ENCODE assay signal across 30 mouse cellular contexts in genomic region chr7:66209920-66210319, GRCm38 (mm10).
DNase-seq lines count a peak whose midpoint lies in the region; ATAC-seq and TF ChIP-seq lines count a peak whose summit lies in the region.
"Had no signal": no experiment of that assay in that cellular context is flagged by ENCODE, and none has a peak within 500 bp of the region (broad histone marks: within the 10 kb centered on the region; RNA-seq: fewer than 3 reads in every experiment).

No protein-coding gene starts in this region.

- H3K4me1 ChIP-seq in megakaryocyte, embryonic 14.5 days, result peaks cover 57% of the 10 kb centered on the region
- peaks cover 2 to 30% of the 10 kb centered on the region in 2 experiments for H3K4me1 ChIP-seq in CH12.LX (ENCODE audit: control insufficient read depth in 1 of 2, insufficient read depth in 2 of 2)
- H3K4me1 ChIP-seq in kidney, adult 2 months (ENCODE audit: control insufficient read depth, insufficient read depth, low read length), result no peaks in the 10 kb centered on the region
- H3K4me1 ChIP-seq: embryonic facial prominence, embryonic 10.5 days; embryonic facial prominence, embryonic 13.5 days; forebrain, embryonic 12.5 days; forebrain, embryonic 15.5 days; heart, embryonic 12.5 days; heart, embryonic 15.5 days; hindbrain, embryonic 12.5 days; hindbrain, embryonic 15.5 days; intestine, embryonic 15.5 days had no signal

- no peak for ATAC-seq in megakaryocyte, adult 5-6 weeks (ENCODE audit: poor library complexity, severe bottlenecking)
- peak; percentile 25 to 46; a peak in 3 of 4 replicates for ATAC-seq in hematopoietic stem cell, adult 5-6 weeks (replicated peaks in 1 of 2; ENCODE audit: insufficient read depth in 1 of 2, low FRiP score in 2 of 2, low TSS enrichment in 1 of 2, low read depth in 1 of 2, poor library complexity in 2 of 2, severe bottlenecking in 2 of 2)
- ATAC-seq: forebrain, embryonic 15.5 days; intestine, embryonic 15.5 days had no signal

- peak; percentile 48 for TF ChIP-seq EP300 in CH12.LX (IDR thresholded peaks at IDR 0.05; ENCODE audit: low read length)

- H3K27ac ChIP-seq in CH12.LX (ENCODE audit: insufficient read depth, low read depth), result no peak overlapping the region
- no peak overlapping the region for H3K27ac ChIP-seq in kidney, adult 2 months (ENCODE audit: insufficient read depth, low read depth, low read length)
- H3K27ac ChIP-seq: embryonic facial prominence, embryonic 10.5 days; embryonic facial prominence, embryonic 13.5 days; forebrain, embryonic 12.5 days; forebrain, embryonic 15.5 days; heart, embryonic 15.5 days; hindbrain, embryonic 12.5 days; hindbrain, embryonic 15.5 days; intestine, embryonic 15.5 days had no signal

- peaks cover 35% of the 10 kb centered on the region for H3K36me3 ChIP-seq in megakaryocyte, embryonic 14.5 days (replicated peaks; ENCODE audit: low read length)
- H3K36me3 ChIP-seq in CH12.LX (replicated peaks in 1 of 2; ENCODE audit: control insufficient read depth in 1 of 2, insufficient read depth in 1 of 2, low read length in 1 of 2), result no peaks in the 10 kb centered on the region
- H3K36me3 ChIP-seq in kidney, adult 2 months (ENCODE audit: control insufficient read depth, insufficient read depth, low read length), result no peaks in the 10 kb centered on the region
- H3K36me3 ChIP-seq: embryonic facial prominence, embryonic 10.5 days; embryonic facial prominence, embryonic 13.5 days; forebrain, embryonic 12.5 days; forebrain, embryonic 15.5 days; G1E; heart, embryonic 12.5 days; heart, embryonic 15.5 days; hindbrain, embryonic 12.5 days; hindbrain, embryonic 15.5 days; intestine, embryonic 15.5 days had no signal

- in situ Hi-C loops in CH12.LX (cut with MboI; ENCODE audit: low pct_ligation_motif_present, low pct_unique_long_range_greater_than_20kb, low sequenced_read_pairs), result no loop called here

- H3K4me3 ChIP-seq in megakaryocyte, embryonic 14.5 days (replicated peaks), result peak overlapping the region; percentile 40
- H3K4me3 ChIP-seq in CH12.LX (replicated peaks in 1 of 3; ENCODE audit: low read depth in 2 of 3, low read length in 2 of 3, poor library complexity in 1 of 3), result no peak overlapping the region
- H3K4me3 ChIP-seq in kidney, adult 2 months (ENCODE audit: insufficient read depth, low read depth, low read length), result no peak overlapping the region
- H3K4me3 ChIP-seq: embryonic facial prominence, embryonic 10.5 days; embryonic facial prominence, embryonic 13.5 days; erythroblast, embryonic 14.5 days; forebrain, embryonic 12.5 days; forebrain, embryonic 15.5 days; heart, embryonic 12.5 days; heart, embryonic 15.5 days; hindbrain, embryonic 12.5 days; hindbrain, embryonic 15.5 days; intestine, embryonic 15.5 days had no signal

- no peak overlapping the region for H3K9ac ChIP-seq in CH12.LX (ENCODE audit: insufficient read depth, low read depth)
- H3K9ac ChIP-seq: embryonic facial prominence, embryonic 13.5 days; forebrain, embryonic 12.5 days; forebrain, embryonic 15.5 days; heart, embryonic 12.5 days; heart, embryonic 15.5 days; hindbrain, embryonic 12.5 days; hindbrain, embryonic 15.5 days; intestine, embryonic 15.5 days had no signal

- no peaks in the 10 kb centered on the region for H3K79me2 ChIP-seq in CH12.LX (replicated peaks; ENCODE audit: control insufficient read depth, extremely low read depth, insufficient read depth, poor library complexity, severe bottlenecking)

- TF ChIP-seq POLR2A in CH12.LX (IDR thresholded peaks at IDR 0.05; ENCODE audit: low read depth, low read length), result no peak
- no peak for TF ChIP-seq POLR2A in kidney, adult 2 months (IDR thresholded peaks at IDR 0.05; ENCODE audit: low read depth, low read length)

- H3K27me3 ChIP-seq in megakaryocyte, embryonic 14.5 days (replicated peaks), result no peaks in the 10 kb centered on the region
- H3K27me3 ChIP-seq in CH12.LX (replicated peaks), result no peaks in the 10 kb centered on the region
- H3K27me3 ChIP-seq in kidney, adult 2 months (replicated peaks; ENCODE audit: control insufficient read depth, insufficient read depth, low read length), result no peaks in the 10 kb centered on the region
- H3K27me3 ChIP-seq: embryonic facial prominence, embryonic 13.5 days; forebrain, embryonic 12.5 days; forebrain, embryonic 15.5 days; heart, embryonic 12.5 days; heart, embryonic 15.5 days; hindbrain, embryonic 12.5 days; hindbrain, embryonic 15.5 days; intestine, embryonic 15.5 days had no signal

- no peak overlapping the region; the same call in 1 of the 2 replicates for H3K4me2 ChIP-seq in CH12.LX (ENCODE audit: insufficient read depth, low read depth, poor library complexity, severe bottlenecking)
- H3K4me2 ChIP-seq: embryonic facial prominence, embryonic 13.5 days; forebrain, embryonic 12.5 days; forebrain, embryonic 15.5 days; heart, embryonic 12.5 days; heart, embryonic 15.5 days; hindbrain, embryonic 12.5 days; hindbrain, embryonic 15.5 days; intestine, embryonic 15.5 days had no signal

- no peak for TF ChIP-seq RAD21 in CH12.LX (IDR thresholded peaks at IDR 0.05; ENCODE audit: low read depth, low read length)

- TF ChIP-seq CTCF in CH12.LX (conservative IDR thresholded peaks at IDR 0.05 in 1 of 2, IDR thresholded peaks at IDR 0.05 in 1 of 2; ENCODE audit: low read depth in 2 of 2, low read length in 2 of 2), result no peak
- no peak for TF ChIP-seq CTCF in kidney, adult 2 months (conservative IDR thresholded peaks at IDR 0.05; ENCODE audit: insufficient read depth, insufficient read length, low read depth, low read length)

- dilution Hi-C loops in CH12.LX (cut with MboI; ENCODE audit: extremely low pct_ligation_motif_present, extremely low pct_unique_long_range_greater_than_20kb, low sequenced_read_pairs), result no loop called here

- DNase-seq in 416B (ENCODE audit: low read depth) (peak; percentile 66), CH12.LX (ENCODE audit: extremely low read depth) (no peak)
- no peak for DNase-seq in kidney, adult 2 months
- no peak for DNase-seq in adrenal gland, adult (ENCODE audit: inconsistent age in 2 of 2, low spot score in 1 of 2)
- DNase-seq in yolk sac, embryonic 10.5 days (ENCODE audit: low spot score), result no peak
- DNase-seq: adrenal gland, adult 8-10 months; adrenal gland, postnatal 25 days; B cell, adult 2 months; cerebellum, adult 11-12 months; cerebellum, adult 9-10 months; cerebellum, postnatal 14 days; embryo, embryonic 11 days; gastrocnemius, postnatal 25 days; heart, adult 18-20 months; heart, postnatal 14 days; heart, postnatal 4 days had no signal

- WGBS in kidney, adult 2 months, result 82% methylated on average over 2 of the region's 2 CpGs

- peaks cover 24% of the 10 kb centered on the region for H3K9me3 ChIP-seq in megakaryocyte, embryonic 14.5 days
- H3K9me3 ChIP-seq in CH12.LX (replicated peaks; ENCODE audit: low read length), result peaks cover 27% of the 10 kb centered on the region
- H3K9me3 ChIP-seq: embryonic facial prominence, embryonic 10.5 days; forebrain, embryonic 12.5 days; forebrain, embryonic 15.5 days; hindbrain, embryonic 12.5 days; hindbrain, embryonic 15.5 days; intestine, embryonic 15.5 days had no signal

TF ChIP-seq in CH12.LX, 34 proteins besides CTCF, POLR2A, EP300 and RAD21:
- TF ChIP-seq JUN (IDR thresholded peaks at IDR 0.05; ENCODE audit: insufficient read depth, low read depth, low read length) (no peak), KAT2A (IDR thresholded peaks at IDR 0.05; ENCODE audit: insufficient replicate concordance, low read length) (0 out of 2 replicates have a peak, but pooled peaks have one; percentile 16), CHD2 (IDR thresholded peaks at IDR 0.05; ENCODE audit: low read length) (no peak), TCF12 (IDR thresholded peaks at IDR 0.05; ENCODE audit: low read depth, low read length) (no peak), MEF2A (IDR thresholded peaks at IDR 0.05; ENCODE audit: borderline replicate concordance, low read depth, low read length) (peak; percentile 97), ETS1 (conservative IDR thresholded peaks at IDR 0.05; ENCODE audit: low read depth, low read length) (peak; percentile 72), USF1 (IDR thresholded peaks at IDR 0.05; ENCODE audit: low read depth, low read length) (no peak), IRF4 (IDR thresholded peaks at IDR 0.05; ENCODE audit: low read depth, low read length) (peak; percentile 68), BHLHE40 (IDR thresholded peaks at IDR 0.05; ENCODE audit: low read depth, low read length) (peak; percentile 38; the same call in 1 of the 2 replicates), MAZ (IDR thresholded peaks at IDR 0.05; ENCODE audit: low read depth, low read length) (peak; percentile 70; the same call in 1 of the 2 replicates), MAFK (IDR thresholded peaks at IDR 0.05; ENCODE audit: insufficient replicate concordance, low read length) (peak; percentile 72), MAX (IDR thresholded peaks at IDR 0.05; ENCODE audit: low read length) (no peak)
